Mouse (Mus musculus) myocyte (in vitro differentiated cells): Measurements from ENCODE around the gene Trpc1. TPM values are rescaled to one million over a fixed set of nuclear protein-coding genes. Genes with fewer than 3 reads are reported as not detected.

ENCODE experiments used
- H3K27me3 ChIP-seq: one replicate; pipeline ENCODE4 v1.6.1; 2011; ENCODE audit not compliant: control insufficient read depth, insufficient read depth, insufficient read length
- H3K36me3 ChIP-seq: one replicate; pipeline ENCODE4 v1.6.1; 2011; ENCODE audit not compliant: control insufficient read depth, insufficient read depth
- H3K4me2 ChIP-seq: one replicate; pipeline ENCODE4 v1.6.1; 2011; ENCODE audit warnings: low read depth, control low read depth
- H3K4me3 ChIP-seq: one replicate; pipeline ENCODE4 v1.5.1; 2011; ENCODE audit warnings: mild to moderate bottlenecking, control low read depth, moderate library complexity
- H3K79me2 ChIP-seq: one replicate; pipeline ENCODE4 v1.6.1; 2011; ENCODE audit not compliant: control insufficient read depth, insufficient read depth
- H3ac ChIP-seq: one replicate; pipeline ENCODE4 v1.6.1; 2011; ENCODE audit not compliant: control insufficient read depth, insufficient read length
- CEBPB ChIP-seq: IDR thresholded peaks from 2 replicates; pipeline ENCODE4 v1.6.1; 2011; ENCODE audit warnings: mild to moderate bottlenecking, moderate library complexity; ENCODE audit not compliant: poor library complexity, insufficient read depth, severe bottlenecking
- E2F4 ChIP-seq: IDR thresholded peaks from one replicate; pipeline ENCODE4 v1.6.1; 2011; ENCODE audit warnings: mild to moderate bottlenecking, control low read depth, moderate library complexity; ENCODE audit not compliant: insufficient read depth
- MAX ChIP-seq: IDR thresholded peaks from one replicate; pipeline ENCODE4 v1.6.1; 2011; ENCODE audit warnings: low read depth, mild to moderate bottlenecking, control low read depth
- MYOD1 ChIP-seq, 3 experiments: IDR thresholded peaks; one replicate each; pipeline ENCODE4 v1.6.1; 2011; ENCODE audit warnings: control low read depth in 2 of 3, low read depth in 2 of 3, mild to moderate bottlenecking in 2 of 3, moderate library complexity in 1 of 3; ENCODE audit not compliant: insufficient read length in 2 of 3, control insufficient read depth in 1 of 3
- MYOG ChIP-seq, 3 experiments: IDR thresholded peaks; one replicate each; pipeline ENCODE4 v1.6.1; 2011; ENCODE audit warnings: control low read depth in 2 of 3, low read depth in 2 of 3, mild to moderate bottlenecking in 2 of 3; ENCODE audit not compliant: insufficient read length in 2 of 3, control insufficient read depth in 1 of 3, insufficient read depth in 1 of 3
- POLR2A ChIP-seq: IDR thresholded peaks from one replicate; pipeline ENCODE4 v1.6.1; 2011; ENCODE audit warnings: low read depth, mild to moderate bottlenecking, control low read depth, moderate library complexity; ENCODE audit not compliant: insufficient read length
- POLR2AphosphoS2 ChIP-seq: IDR thresholded peaks from one replicate; pipeline ENCODE4 v1.6.1; 2011; ENCODE audit warnings: low read depth, control low read depth; ENCODE audit not compliant: insufficient read length
- REST ChIP-seq: IDR thresholded peaks from one replicate; pipeline ENCODE4 v1.6.1; 2011; ENCODE audit warnings: mild to moderate bottlenecking, control low read depth, moderate library complexity; ENCODE audit not compliant: insufficient read depth, insufficient read length
- SRF ChIP-seq: IDR thresholded peaks from one replicate; pipeline ENCODE4 v1.6.1; 2011; ENCODE audit warnings: low read depth; ENCODE audit not compliant: control insufficient read depth, insufficient read length
- TCF12 ChIP-seq: IDR thresholded peaks from one replicate; pipeline ENCODE4 v1.6.1; 2011; ENCODE audit warnings: mild to moderate bottlenecking, control low read depth; ENCODE audit not compliant: poor library complexity, insufficient read depth, severe bottlenecking
- TCF3 ChIP-seq: IDR thresholded peaks from one replicate; pipeline ENCODE4 v1.6.1; 2011; ENCODE audit warnings: low read depth, control low read depth; ENCODE audit not compliant: insufficient read length
- USF1 ChIP-seq: IDR thresholded peaks from one replicate; pipeline ENCODE4 v1.6.1; 2011; ENCODE audit warnings: low read depth, mild to moderate bottlenecking, control low read depth, moderate library complexity
- polyA plus RNA-seq: library from polyadenylated mRNA; unstranded; fragments of >200 nt; fragmentation: generic; extraction: Trizol; gene quantifications from one replicate; pipeline ENCODE4 v1.2.1, GENCODE M21; 2012; ENCODE audit warnings: missing spikeins

Trpc1 gene
- polyA plus RNA-seq, 1 experiment, result 0.96 TPM

GRCm38 (mm10) chr9:95762228-95762627 lies 12.1 kb upstream of the Trpc1 start:
- Histone ChIP-seq H3K36me3 (no peaks in the 10 kb centered on the region), H3ac (no peak overlapping the region), H3K27me3 (peaks cover 19% of the 10 kb centered on the region), H3K79me2 (no peaks in the 10 kb centered on the region), H3K4me3 (no peak overlapping the region), H3K4me2 (no peak overlapping the region)
- TF ChIP-seq TCF3 (no peak), MYOG (IDR thresholded peaks at IDR 0.05; ENCODE audit: control insufficient read depth in 1 of 3, insufficient read depth in 1 of 3, insufficient read length in 2 of 3, low read depth in 2 of 3) (no peak), E2F4 (no peak), MAX (no peak), USF1 (no peak), POLR2A (no peak), CEBPB (no peak), SRF (no peak), REST (no peak), TCF12 (no peak), POLR2AphosphoS2 (no peak), MYOD1 (IDR thresholded peaks at IDR 0.05; ENCODE audit: control insufficient read depth in 1 of 3, insufficient read length in 2 of 3, low read depth in 2 of 3) (no peak)

- H3K79me2 ChIP-seq, result no peaks in the 10 kb centered on the region
- TF ChIP-seq USF1, result no peak
- TF ChIP-seq REST, result no peak
- no peak for TF ChIP-seq TCF3
- TF ChIP-seq TCF12, result no peak
- no peak for TF ChIP-seq MYOD1 (IDR thresholded peaks at IDR 0.05; ENCODE audit: control insufficient read depth in 1 of 3, insufficient read length in 2 of 3, low read depth in 2 of 3)
- no peak for TF ChIP-seq E2F4
- TF ChIP-seq SRF, result no peak
- no peak for TF ChIP-seq POLR2AphosphoS2
- no peak overlapping the region for H3K4me3 ChIP-seq
- no peak overlapping the region for H3ac ChIP-seq
- H3K36me3 ChIP-seq, result no peaks in the 10 kb centered on the region
- H3K4me2 ChIP-seq, result no peak overlapping the region
- H3K27me3 ChIP-seq, result peaks cover 23% of the 10 kb centered on the region
These were observed 11.2 kb upstream of the Trpc1 start for GRCm38 (mm10) chr9:95761381-95761780.

GRCm38 (mm10) chr9:95750746-95751145 lies 571 bp upstream of the Trpc1 start:
- Histone ChIP-seq H3K36me3 (no peaks in the 10 kb centered on the region), H3K27me3 (peaks cover 14% of the 10 kb centered on the region), H3K79me2 (no peaks in the 10 kb centered on the region), H3K4me2 (peak overlapping the region; percentile 80), H3ac (no peak overlapping the region), H3K4me3 (peak overlapping the region; percentile 26)
- TF ChIP-seq POLR2AphosphoS2 (no peak), TCF12 (no peak)

GRCm38 (mm10) chr9:95749461-95749928 lies 680 bp downstream of the Trpc1 start:
- TF ChIP-seq POLR2AphosphoS2 (no peak), TCF3 (no peak), USF1 (no peak), TCF12 (no peak), REST (no peak), E2F4 (no peak), MYOD1 (IDR thresholded peaks at IDR 0.05; ENCODE audit: control insufficient read depth in 1 of 3, insufficient read length in 2 of 3, low read depth in 2 of 3) (no peak), MAX (no peak), SRF (no peak), POLR2A (no peak), MYOG (IDR thresholded peaks at IDR 0.05; ENCODE audit: control insufficient read depth in 1 of 3, insufficient read depth in 1 of 3, insufficient read length in 2 of 3, low read depth in 2 of 3) (no peak), CEBPB (no peak)
- peak overlapping the region; percentile 26 for H3K4me3 ChIP-seq
- peaks cover 14% of the 10 kb centered on the region for H3K27me3 ChIP-seq
- H3K36me3 ChIP-seq, result no peaks in the 10 kb centered on the region
- peak overlapping the region; percentile 80 for H3K4me2 ChIP-seq
- no peaks in the 10 kb centered on the region for H3K79me2 ChIP-seq
- H3ac ChIP-seq, result peak overlapping the region; percentile 58

GRCm38 (mm10) chr9:95747298-95747697 lies 2.9 kb downstream of the Trpc1 start:
- Histone ChIP-seq H3ac (no peak overlapping the region), H3K4me2 (no peak overlapping the region), H3K79me2 (no peaks in the 10 kb centered on the region), H3K27me3 (peaks cover 9% of the 10 kb centered on the region), H3K4me3 (no peak overlapping the region), H3K36me3 (no peaks in the 10 kb centered on the region)
- TF ChIP-seq TCF3 (no peak), SRF (no peak), E2F4 (no peak), MYOG (IDR thresholded peaks at IDR 0.05; ENCODE audit: control insufficient read depth in 1 of 3, insufficient read depth in 1 of 3, insufficient read length in 2 of 3, low read depth in 2 of 3) (no peak), REST (no peak)
